Mouse (Mus musculus) ES-Bruce4 (cell line): ENCODE results near the gene Kctd6.

Experiments
- CTCF ChIP-seq: IDR thresholded peaks from one replicate; pipeline ENCODE4 v1.8.1; 2011; ENCODE audit warnings: low read depth, low read length
- POLR2A ChIP-seq: IDR thresholded peaks from one replicate; pipeline ENCODE4 v1.8.1; 2011; ENCODE audit warnings: low read length; ENCODE audit not compliant: insufficient read depth

DNA sequence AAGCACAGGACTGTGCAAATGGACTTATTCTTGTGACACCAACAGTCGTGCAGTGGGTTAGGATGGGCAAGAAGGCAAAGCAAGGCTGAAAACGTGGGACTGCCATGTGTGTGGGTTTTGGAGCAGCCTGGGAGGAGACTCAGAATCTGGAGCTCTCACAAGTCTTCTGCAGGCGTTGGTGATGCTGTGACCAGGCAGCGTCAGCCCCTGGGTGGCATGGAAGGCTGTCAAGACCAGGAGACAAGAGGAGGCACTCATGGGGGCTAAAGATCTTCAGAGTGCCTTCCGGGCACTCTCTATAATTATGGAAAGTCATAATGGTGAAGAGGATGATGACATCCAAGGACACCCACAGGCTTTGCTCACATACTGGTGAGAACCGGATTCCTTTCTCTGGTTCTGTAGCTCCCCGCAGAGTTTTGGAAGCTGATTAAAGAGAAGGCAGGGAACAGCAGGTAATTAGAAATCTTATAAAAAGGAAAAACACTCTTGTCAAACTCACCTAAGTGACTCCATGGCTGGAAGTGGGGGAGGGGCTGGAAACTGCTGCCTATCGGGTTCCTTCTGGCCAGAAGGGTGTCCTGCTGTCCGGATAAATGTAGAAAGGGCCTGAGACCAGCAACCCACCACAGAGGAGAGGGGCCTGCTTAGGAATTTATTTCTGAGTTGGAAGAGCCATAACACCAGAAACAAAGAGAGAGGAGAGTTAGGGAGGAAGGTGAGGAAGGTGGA is 7.6 kb upstream of the Kctd6 start:
- TF ChIP-seq CTCF (no peak), POLR2A (no peak)
